Comparison of ENCODE assay signal across 10 mouse cellular contexts in the genomic region with DNA sequence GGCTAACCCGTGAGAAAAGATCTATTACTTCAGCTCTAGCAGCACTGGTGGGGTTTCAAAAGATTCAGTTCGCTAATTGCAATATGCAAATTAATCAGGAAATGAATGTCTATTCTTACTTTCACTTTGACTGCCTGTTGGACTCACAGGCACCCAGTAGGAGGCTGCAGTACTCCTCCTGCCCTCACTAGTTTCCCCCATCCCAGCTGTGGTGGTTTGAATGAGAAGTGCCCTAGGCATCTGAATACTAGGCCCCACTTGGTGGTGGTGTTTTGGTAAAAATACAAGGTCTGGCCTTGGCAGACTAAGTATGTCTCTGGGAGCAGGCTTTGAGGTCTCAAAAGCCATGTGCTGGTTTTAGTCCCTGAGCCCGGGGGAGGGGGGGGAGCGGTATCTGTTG.
DNase-seq lines count a peak whose midpoint lies in the region; ATAC-seq and TF ChIP-seq lines count a peak whose summit lies in the region.
"Had no signal": no experiment of that assay in that cellular context is flagged by ENCODE, and none has a peak within 500 bp of the region (broad histone marks: within the 10 kb centered on the region; RNA-seq: fewer than 3 reads in every experiment).

No protein-coding gene starts in this region.

- no peaks in the 10 kb centered on the region for H3K36me3 ChIP-seq in heart, adult 2 months (ENCODE audit: control insufficient read depth, insufficient read depth, low read length)
- H3K36me3 ChIP-seq: limb, embryonic 15.5 days had no signal

- no peak overlapping the region for H3K9ac ChIP-seq in heart, adult 2 months (ENCODE audit: low read depth, low read length)
- H3K9ac ChIP-seq: limb, embryonic 15.5 days had no signal

- no peaks in the 10 kb centered on the region for H3K79me2 ChIP-seq in heart, adult 2 months (replicated peaks; ENCODE audit: control insufficient read depth, insufficient read depth, low read length)

- no peak overlapping the region for H3K4me3 ChIP-seq in heart, adult 2 months
- H3K4me3 ChIP-seq: limb, embryonic 15.5 days had no signal

- POLR2A ChIA-PET in Patski (lab: Charles Lee), result no interaction called here

- no peak for TF ChIP-seq CTCF in Patski (IDR thresholded peaks at IDR 0.05)
- TF ChIP-seq CTCF in heart, adult 2 months (IDR thresholded peaks at IDR 0.05), result no peak

- no peak overlapping the region for H3K27ac ChIP-seq in heart, adult 2 months
- H3K27ac ChIP-seq: limb, embryonic 15.5 days had no signal

- no peaks in the 10 kb centered on the region for H3K4me1 ChIP-seq in heart, adult 2 months (ENCODE audit: control insufficient read depth, insufficient read depth, low read length)
- H3K4me1 ChIP-seq: limb, embryonic 15.5 days had no signal

- 75% methylated on average over 4 of the region's 4 CpGs for WGBS in heart, adult 2 months

- no peak for TF ChIP-seq EP300 in heart, adult 2 months (IDR thresholded peaks at IDR 0.05; ENCODE audit: insufficient read depth, low read depth, low read length)

- in situ Hi-C loops in Patski (cut with MboI; ENCODE audit: low pct_unique_long_range_greater_than_20kb), result no loop called here

- ATAC-seq in frontal cortex, adult (ENCODE audit: low TSS enrichment), result peak; percentile 96
- peak; percentile 47 for ATAC-seq in Patski
- ATAC-seq in granulocyte monocyte progenitor cell, adult 5-6 weeks (replicated peaks; ENCODE audit: poor library complexity, severe bottlenecking), result peak; percentile 99

- peaks cover 8% of the 10 kb centered on the region for H3K27me3 ChIP-seq in Patski
- H3K27me3 ChIP-seq in heart, adult 2 months (ENCODE audit: control insufficient read depth, insufficient read depth, low read length), result no peaks in the 10 kb centered on the region
- H3K27me3 ChIP-seq: limb, embryonic 15.5 days had no signal

- intact Hi-C loops in gastrocnemius, postnatal 36 days (cut with DNase I), result no loop called here
- intact Hi-C loops in heart, adult 2 months (cut with DNase I), result no loop called here

- no peak for TF ChIP-seq POLR2A in heart, adult 2 months (IDR thresholded peaks at IDR 0.05; ENCODE audit: insufficient read depth, low read depth, low read length)

- no peak for DNase-seq in frontal cortex, postnatal 25 days (ENCODE audit: low spot score in 2 of 2)
- DNase-seq in 3T3-L1 (ENCODE audit: low read depth, low spot score) (peak; percentile 47), Patski (ENCODE audit: low read depth, low spot score) (no peak)
- DNase-seq in gastrocnemius, postnatal 36 days, result no peak
- no peak for DNase-seq in heart, adult 8-10 months (ENCODE audit: low spot score)
- DNase-seq in heart, adult 2 months, result no peak
- DNase-seq: heart, postnatal 4 days had no signal

- CTCF ChIA-PET in Patski (lab: Charles Lee), result no interaction called here

Comparison
In these comparisons a context has a peak if more than half of its experiments do, and no peak if none do; other contexts are left out.
1. ATAC-seq: peak in every context shown above with its lines; median percentile 99 in granulocyte monocyte progenitor cell, adult 5-6 weeks; 96 in frontal cortex, adult; 47 in Patski.